Comparison of ENCODE assay signal across 9 mouse cellular contexts in the genomic region with DNA sequence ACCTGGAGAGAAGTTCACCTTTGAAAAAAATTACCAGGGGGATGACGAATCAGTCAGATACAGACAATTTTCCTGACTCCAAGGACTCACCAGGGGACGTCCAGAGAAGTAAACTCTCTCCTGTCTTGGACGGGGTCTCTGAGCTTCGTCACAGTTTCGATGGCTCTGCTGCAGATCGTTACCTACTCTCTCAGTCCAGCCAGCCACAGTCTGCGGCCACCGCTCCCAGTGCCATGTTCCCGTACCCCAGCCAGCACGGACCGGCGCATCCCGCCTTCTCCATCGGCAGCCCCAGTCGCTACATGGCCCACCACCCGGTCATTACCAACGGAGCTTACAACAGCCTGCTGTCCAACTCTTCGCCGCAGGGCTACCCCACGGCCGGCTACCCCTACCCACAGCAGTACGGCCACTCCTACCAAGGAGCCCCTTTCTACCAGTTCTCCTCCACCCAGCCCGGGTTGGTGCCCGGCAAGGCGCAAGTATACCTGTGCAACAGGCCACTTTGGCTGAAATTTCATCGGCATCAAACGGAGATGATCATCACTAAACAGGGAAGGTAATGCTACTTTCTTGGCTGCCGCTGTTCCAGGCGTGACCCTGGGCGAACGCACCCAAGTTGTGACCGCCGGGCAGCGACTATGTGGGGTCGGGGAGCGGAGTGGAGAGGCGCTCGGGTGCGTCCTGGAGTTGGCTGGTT. TPM values are rescaled to one million over a fixed set of nuclear protein-coding genes. Genes with fewer than 3 reads are reported as not detected.
DNase-seq lines count a peak whose midpoint lies in the region; ATAC-seq and TF ChIP-seq lines count a peak whose summit lies in the region.
"Had no signal": no experiment of that assay in that cellular context is flagged by ENCODE, and none has a peak within 500 bp of the region (broad histone marks: within the 10 kb centered on the region; RNA-seq: fewer than 3 reads in every experiment).

No protein-coding gene starts in this region.

- peak overlapping the region; percentile 49 for H3K4me2 ChIP-seq in forebrain, embryonic 13.5 days
- H3K4me2 ChIP-seq in neural tube, embryonic 13.5 days = 0 out of 2 replicates have a peak overlapping the region, but pooled peaks have one; percentile 5
- H3K4me2 ChIP-seq: liver, embryonic 13.5 days had no signal

- TF ChIP-seq POLR2A in lung, adult 2 months (IDR thresholded peaks at IDR 0.05; ENCODE audit: borderline replicate concordance, extremely low read depth, low read depth, low read length) = no peak

- no peak for TF ChIP-seq CTCF in lung, adult 2 months (IDR thresholded peaks at IDR 0.05; ENCODE audit: insufficient read depth, low read length)

- H3K4me3 ChIP-seq in lung, adult 2 months (replicated peaks; ENCODE audit: extremely low read depth, low read depth, low read length) = no peak overlapping the region
- H3K4me3 ChIP-seq in forebrain, embryonic 13.5 days = peak overlapping the region; percentile 54
- 0 out of 2 replicates have a peak overlapping the region, but pooled peaks have one; percentile 8 for H3K4me3 ChIP-seq in neural tube, embryonic 13.5 days
- H3K4me3 ChIP-seq: liver, embryonic 13.5 days had no signal

- H3K9me3 ChIP-seq in forebrain, embryonic 13.5 days (replicated peaks) = no peaks in the 10 kb centered on the region
- no peaks in the 10 kb centered on the region for H3K9me3 ChIP-seq in neural tube, embryonic 13.5 days
- H3K9me3 ChIP-seq: liver, embryonic 13.5 days had no signal

- DNase-seq in adrenal gland, adult (ENCODE audit: inconsistent age in 2 of 2, low spot score in 1 of 2) = peak; percentile 7 to 61
- no peak for DNase-seq in adrenal gland, postnatal 36 days
- peak; percentile 14 for DNase-seq in lung, adult 2 months
- DNase-seq in lung, postnatal 14 days = no peak
- peak; percentile 6 for DNase-seq in kidney, postnatal 14 days
- DNase-seq in MN1 (ENCODE audit: low spot score) = no peak
- DNase-seq: liver, embryonic 13.5 days had no signal

- no peaks in the 10 kb centered on the region for H3K36me3 ChIP-seq in forebrain, embryonic 13.5 days (ENCODE audit: poor library complexity, severe bottlenecking)
- no peaks in the 10 kb centered on the region for H3K36me3 ChIP-seq in neural tube, embryonic 13.5 days

- peaks cover 6% of the 10 kb centered on the region for H3K4me1 ChIP-seq in lung, adult 2 months (ENCODE audit: control insufficient read depth, insufficient read depth, low read length)
- peaks cover 33% of the 10 kb centered on the region for H3K4me1 ChIP-seq in forebrain, embryonic 13.5 days
- H3K4me1 ChIP-seq in neural tube, embryonic 13.5 days (replicated peaks) = peaks cover 32% of the 10 kb centered on the region

- H3K9ac ChIP-seq in forebrain, embryonic 13.5 days = peak overlapping the region; percentile 84
- H3K9ac ChIP-seq in neural tube, embryonic 13.5 days = no peak overlapping the region
- H3K9ac ChIP-seq: liver, embryonic 13.5 days had no signal

- peaks cover 61% of the 10 kb centered on the region for H3K27me3 ChIP-seq in forebrain, embryonic 13.5 days
- H3K27me3 ChIP-seq in neural tube, embryonic 13.5 days = peaks cover 90% of the 10 kb centered on the region

- WGBS in lung, adult 2 months = 4% methylated on average over 39 of the region's 39 CpGs
- under 1% methylated on average over 39 of the region's 39 CpGs for WGBS in forebrain, embryonic 13.5 days
- under 1% methylated on average over 39 of the region's 39 CpGs for WGBS in neural tube, embryonic 13.5 days

- peak; percentile 17 for ATAC-seq in forebrain, embryonic 13.5 days
- ATAC-seq in neural tube, embryonic 13.5 days (ENCODE audit: low read depth) = peak; percentile 34; the same call in 1 of the 2 replicates

- peak overlapping the region; percentile 97 for H3K27ac ChIP-seq in forebrain, embryonic 13.5 days
- H3K27ac ChIP-seq in neural tube, embryonic 13.5 days (replicated peaks) = no peak overlapping the region
- H3K27ac ChIP-seq: liver, embryonic 13.5 days had no signal

RNA-seq across cellular contexts. Expression of a gene that starts 2.3 kb away (rescaled TPM):
- not detected for total RNA-seq in adrenal gland, postnatal 36 days (2021)
- polyA plus RNA-seq in lung, adult 2 months (2012; rRNA removed) = 0.07 and 0.09 TPM in 2 replicates
- 36.3 and 45.1 TPM in 2 replicates for polyA plus RNA-seq in forebrain, embryonic 13.5 days (2015; fragmentation: Nextera tagmentation; extraction: Ambion mirVana)
- polyA plus RNA-seq in neural tube, embryonic 13.5 days (2015; fragmentation: Nextera tagmentation; extraction: Ambion mirVana) = 0.07 and 0.33 TPM in 2 replicates
- polyA plus RNA-seq: liver, embryonic 13.5 days had no signal

Comparison
In these comparisons a context has a peak if more than half of its experiments do, and no peak if none do; other contexts are left out.
1. DNase-seq: peak in adrenal gland, adult (2 of 2), lung, adult 2 months (single experiment) and kidney, postnatal 14 days (single experiment); none in adrenal gland, postnatal 36 days (0 of 2), lung, postnatal 14 days (single experiment) and MN1 (single experiment).
2. RNA of a gene that starts 2.3 kb away (polyA plus RNA-seq): 36.3 to 45.1 TPM in forebrain, embryonic 13.5 days; 0.07 to 0.09 TPM in lung, adult 2 months and 0.07 to 0.33 TPM in neural tube, embryonic 13.5 days; every median in the first group is over 10 times any median in the second.